Mouse (Mus musculus) C2C12 (cell line): Measurements from ENCODE around the gene Vpreb1. TPM values are rescaled to one million over a fixed set of nuclear protein-coding genes. Genes with fewer than 3 reads are reported as not detected.

Experiments
- H3K27me3 ChIP-seq: one replicate; pipeline ENCODE4 v1.6.1; 2011; ENCODE audit not compliant: control insufficient read depth, insufficient read depth, insufficient read length
- H3K36me3 ChIP-seq: one replicate; pipeline ENCODE4 v1.6.1; 2011; ENCODE audit not compliant: control insufficient read depth, insufficient read depth
- H3K4me3 ChIP-seq: one replicate; pipeline ENCODE4 v1.5.1; 2011; ENCODE audit warnings: mild to moderate bottlenecking, control low read depth; ENCODE audit not compliant: poor library complexity, insufficient read depth, severe bottlenecking
- H3K79me2 ChIP-seq: one replicate; pipeline ENCODE4 v1.6.1; 2011; ENCODE audit not compliant: control insufficient read depth, insufficient read depth
- H3K79me3 ChIP-seq: one replicate; pipeline ENCODE4 v1.6.1; 2011; ENCODE audit warnings: low read depth, control low read depth
- H3ac ChIP-seq: one replicate; pipeline ENCODE3; 2011; ENCODE audit warnings: low read depth; ENCODE audit not compliant: control insufficient read depth, insufficient read length
- CEBPB ChIP-seq: IDR thresholded peaks from one replicate; pipeline ENCODE4 v1.6.1; 2011; ENCODE audit warnings: low read depth, mild to moderate bottlenecking, control low read depth, moderate library complexity
- CTCF ChIP-seq: IDR thresholded peaks from one replicate; pipeline ENCODE4 v1.5.1; 2011; ENCODE audit not compliant: control insufficient read depth, insufficient read depth, insufficient read length
- FOSL1 ChIP-seq: IDR thresholded peaks from one replicate; pipeline ENCODE4 v1.8.0; 2011; ENCODE audit warnings: mild to moderate bottlenecking, low read length; ENCODE audit not compliant: poor library complexity, insufficient read depth, severe bottlenecking
- MAX ChIP-seq: IDR thresholded peaks from one replicate; pipeline ENCODE4 v1.6.1; 2011; ENCODE audit warnings: mild to moderate bottlenecking, control low read depth
- MYOD1 ChIP-seq: IDR thresholded peaks from one replicate; pipeline ENCODE4 v1.6.1; 2011; ENCODE audit warnings: low read depth; ENCODE audit not compliant: control insufficient read depth, insufficient read length
- MYOG ChIP-seq: IDR thresholded peaks from one replicate; pipeline ENCODE4 v1.6.1; 2011; ENCODE audit not compliant: control insufficient read depth, insufficient read length; ENCODE audit errors: extremely low read depth
- USF1 ChIP-seq: IDR thresholded peaks from one replicate; pipeline ENCODE4 v1.6.1; 2011; ENCODE audit warnings: low read depth, mild to moderate bottlenecking, control low read depth, moderate library complexity
- polyA plus RNA-seq: library from polyadenylated mRNA; unstranded; fragments of >200 nt; fragmentation: generic; extraction: Trizol; gene quantifications from one replicate; pipeline ENCODE4 v1.2.1, GENCODE M21; 2012; ENCODE audit warnings: missing spikeins

The Vpreb1 gene
- polyA plus RNA-seq, 1 experiment: 0.56 TPM

DNA sequence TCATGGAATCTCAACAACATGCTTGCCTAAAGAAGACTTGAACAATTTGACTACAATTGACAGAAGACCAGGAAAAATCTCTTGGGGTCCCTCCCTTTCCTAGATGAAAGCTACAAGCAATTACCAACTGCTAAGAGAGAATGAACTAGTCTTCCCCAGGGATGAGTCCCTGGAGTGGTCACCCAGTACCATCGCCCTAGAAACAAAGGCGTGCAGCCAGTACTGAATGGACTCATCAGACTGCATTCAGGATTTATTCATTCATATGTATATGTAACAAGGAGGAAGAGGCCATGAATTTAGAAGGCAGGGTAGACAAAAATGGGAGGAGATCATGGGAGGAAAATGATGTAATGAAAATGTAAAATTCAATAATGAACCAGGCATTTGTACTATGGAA lies 44.4 kb downstream of the Vpreb1 start:
- Histone ChIP-seq H3K36me3 (no peaks in the 10 kb centered on the region), H3K79me3 (no peaks in the 10 kb centered on the region)
- TF ChIP-seq CTCF: no peak
- TF ChIP-seq CEBPB: no peak
- no peak for TF ChIP-seq MAX
- no peak for TF ChIP-seq MYOG
- TF ChIP-seq USF1: no peak
- no peak for TF ChIP-seq MYOD1
- no peak for TF ChIP-seq FOSL1

DNA sequence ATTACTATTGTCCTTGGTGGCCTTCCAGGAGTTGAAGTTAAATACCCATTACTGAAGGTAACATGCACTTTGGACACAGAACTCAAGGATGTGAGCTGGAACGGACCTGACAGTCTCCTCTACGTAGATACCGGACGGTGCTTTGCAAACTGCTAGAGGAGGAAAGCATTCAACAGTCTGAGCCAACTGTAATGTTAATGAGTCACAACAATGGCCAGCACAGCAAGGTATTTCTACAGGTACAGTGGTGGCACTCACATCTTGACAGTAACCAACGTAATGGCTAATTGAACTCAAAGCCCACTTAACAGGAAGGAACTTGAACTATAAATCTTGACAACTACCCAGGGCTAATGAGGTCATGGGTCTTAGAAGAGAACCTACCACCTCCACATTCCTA lies 45.2 kb downstream of the Vpreb1 start:
- Histone ChIP-seq H3K4me3 (no peak overlapping the region), H3K79me3 (no peaks in the 10 kb centered on the region), H3K79me2 (no peaks in the 10 kb centered on the region), H3K36me3 (no peaks in the 10 kb centered on the region), H3ac (no peak overlapping the region), H3K27me3 (no peaks in the 10 kb centered on the region)
- TF ChIP-seq MAX (no peak), CEBPB (no peak), MYOD1 (no peak), USF1 (no peak), CTCF (no peak), FOSL1 (no peak), MYOG (no peak)

More for the DNA sequence above, 44.4 kb downstream of the Vpreb1 start:
- Histone ChIP-seq H3K27me3 (no peaks in the 10 kb centered on the region), H3K4me3 (no peak overlapping the region), H3K79me2 (no peaks in the 10 kb centered on the region), H3ac (no peak overlapping the region)

Other genes with a start within 250 kb of the Vpreb1 start
- not detected for gene Olfr19, start 194.4 kb downstream of the Vpreb1 start, polyA plus RNA-seq
- gene Spag6l, start 41.4 kb downstream of the Vpreb1 start, polyA plus RNA-seq: not detected
- not detected for gene Igll1, start 6.9 kb downstream of the Vpreb1 start, polyA plus RNA-seq
- gene Top3b, start 107 bp downstream of the Vpreb1 start, polyA plus RNA-seq: 41.0 TPM
- 20.5 TPM for gene Ppm1f, start 25.6 kb upstream of the Vpreb1 start, polyA plus RNA-seq
- gene Mapk1, start 112.5 kb upstream of the Vpreb1 start, polyA plus RNA-seq: 77.2 TPM
- 0.89 TPM for gene Ypel1, start 198.9 kb upstream of the Vpreb1 start, polyA plus RNA-seq
- 46.0 TPM for gene Ppil2, start 240.4 kb upstream of the Vpreb1 start, polyA plus RNA-seq